Mouse (Mus musculus) small intestine, adult 2 months (tissue): ENCODE data around the gene Ulk4.
A peak's percentile ranks its signal among the peaks of the same experiment; 100 is the strongest.

ENCODE experiments used
- CTCF ChIP-seq: fragments of 200-500 bp; IDR thresholded peaks from 2 replicates; pipeline ENCODE4 v1.5.1; 2012; ENCODE audit warnings: low read depth, mild to moderate bottlenecking, control low read depth, inconsistent platforms, low read length, moderate library complexity, mixed read lengths; ENCODE audit not compliant: insufficient replicate concordance, insufficient read length; ENCODE audit errors: extremely low read depth
- POLR2A ChIP-seq: fragments of 200-500 bp; IDR thresholded peaks from 2 replicates; pipeline ENCODE4 v1.6.1; 2012; ENCODE audit warnings: low read depth, mild to moderate bottlenecking, control low read depth, inconsistent platforms, low read length, moderate library complexity

DNA sequence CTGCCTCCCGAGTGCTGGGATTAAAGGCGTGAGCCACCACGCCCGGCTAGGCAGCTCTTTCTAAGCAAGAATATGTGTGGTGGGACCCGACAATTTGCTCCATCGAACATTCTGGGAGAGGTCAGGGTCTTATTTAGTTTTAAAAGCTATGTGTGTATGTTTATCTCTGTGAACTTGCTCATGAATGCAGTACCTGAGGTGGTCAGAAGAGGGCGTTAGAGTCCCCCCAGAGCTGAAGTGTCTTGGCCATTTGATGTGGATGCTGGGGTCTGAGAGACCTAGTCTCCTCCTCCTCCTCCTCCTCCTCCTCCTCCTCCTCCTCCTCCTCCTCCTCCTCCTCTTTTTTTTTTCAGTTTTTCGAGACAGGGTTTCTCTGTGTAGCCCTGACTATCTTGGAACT, 25.5 kb upstream of the Ulk4 start:
- TF ChIP-seq POLR2A (no peak), CTCF (peak; percentile 14; the same call in 1 of the 2 replicates)
